Mouse (Mus musculus) frontal cortex, postnatal 14 days (tissue): ENCODE data around the gene AI464131.
"Not testable (repeated sequence)": the region's sequence is repeated elsewhere in the genome, so short reads cannot be mapped to it uniquely, and the experiment has no call there.

Experiments
- DNase-seq, 2 experiments: peaks; one replicate each; pipeline ENCODE4 v3.0.0; 2022; ENCODE audit warnings: low spot score in 2 of 2

Gene AI464131

DNA sequence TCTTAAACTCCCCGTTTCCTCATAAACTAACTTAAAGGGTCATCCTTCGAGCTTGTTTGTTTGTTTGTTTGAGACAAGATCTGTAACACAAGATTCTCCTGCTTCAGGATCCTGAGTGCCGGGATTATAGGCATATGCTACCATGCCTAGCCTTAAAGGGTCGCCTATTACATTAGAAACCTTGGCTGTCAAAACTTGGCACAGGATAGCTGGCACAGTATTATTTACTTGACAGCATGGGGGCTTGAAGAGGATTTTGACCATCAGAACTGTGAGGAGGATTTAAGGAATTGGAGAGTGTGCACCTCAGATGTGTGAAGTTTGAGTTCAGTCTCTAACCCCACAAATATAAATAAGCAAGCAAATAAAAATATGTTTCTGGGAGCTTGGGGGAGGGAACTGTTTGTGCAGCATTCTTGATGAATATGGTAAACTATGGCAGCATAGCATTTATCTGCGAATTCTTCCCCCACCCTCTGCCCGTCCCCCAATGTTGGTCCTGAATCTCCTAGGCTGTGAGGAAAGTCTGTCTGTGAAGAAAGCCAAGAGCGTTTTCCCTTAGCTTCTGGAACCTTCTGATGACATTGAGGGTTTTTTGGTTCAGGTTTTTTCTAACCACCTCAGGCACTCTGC lies 32.7 kb downstream of the AI464131 start:
- no peak for DNase-seq

DNA sequence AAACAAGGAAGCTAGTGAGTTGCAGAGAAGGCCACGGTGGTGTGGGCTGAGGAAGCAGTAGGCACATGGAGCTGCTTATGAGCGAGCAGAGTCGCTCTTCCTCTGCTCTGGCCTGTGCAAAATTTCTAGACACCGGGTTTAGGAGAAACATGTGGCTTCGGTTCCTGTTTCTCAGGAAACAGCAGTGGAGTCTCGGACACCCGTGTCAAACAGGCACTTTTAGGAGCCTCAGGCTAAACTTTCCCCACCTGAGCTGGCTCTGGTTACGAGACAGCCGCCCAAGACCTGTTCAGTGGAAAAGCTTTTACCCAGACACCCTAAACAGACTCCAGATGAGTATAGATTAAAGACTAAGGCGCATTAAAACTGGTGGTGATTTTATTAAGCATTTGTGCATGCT lies 33.7 kb downstream of the AI464131 start:
- no peak for DNase-seq

DNA sequence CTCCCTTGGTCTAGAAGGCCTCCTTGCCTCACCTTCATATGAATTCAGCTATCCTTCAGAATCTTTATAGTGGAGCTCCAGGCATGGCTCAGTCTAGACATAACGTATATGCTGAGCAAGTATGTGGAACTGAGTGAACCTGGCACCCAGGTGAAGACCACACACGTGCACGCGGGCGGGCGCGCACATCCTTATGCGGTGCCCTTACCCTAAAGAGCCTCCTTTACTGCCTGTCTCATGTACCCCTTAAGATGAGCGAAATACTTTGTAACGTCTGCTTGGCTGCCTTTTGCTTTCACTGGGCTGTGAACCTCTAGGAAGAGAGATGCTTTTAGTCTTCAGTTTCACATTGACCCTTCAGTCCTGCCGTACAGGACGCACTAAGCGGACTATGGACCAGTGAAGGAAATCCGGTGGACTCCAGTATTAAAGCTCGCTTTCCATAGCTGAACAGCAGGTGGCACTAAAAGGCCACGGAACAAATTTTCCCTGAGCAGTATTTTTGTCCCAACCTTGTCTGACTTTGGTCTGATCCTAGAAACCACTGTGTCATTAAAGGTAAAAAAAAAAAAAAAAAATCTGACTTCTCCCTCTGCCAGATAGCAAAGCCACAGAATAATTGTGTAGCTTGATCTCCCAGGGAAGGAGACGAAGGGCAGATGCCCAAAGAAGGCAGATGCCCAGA lies 34.3 kb downstream of the AI464131 start:
- peak; percentile 45 to 55 for DNase-seq

DNA sequence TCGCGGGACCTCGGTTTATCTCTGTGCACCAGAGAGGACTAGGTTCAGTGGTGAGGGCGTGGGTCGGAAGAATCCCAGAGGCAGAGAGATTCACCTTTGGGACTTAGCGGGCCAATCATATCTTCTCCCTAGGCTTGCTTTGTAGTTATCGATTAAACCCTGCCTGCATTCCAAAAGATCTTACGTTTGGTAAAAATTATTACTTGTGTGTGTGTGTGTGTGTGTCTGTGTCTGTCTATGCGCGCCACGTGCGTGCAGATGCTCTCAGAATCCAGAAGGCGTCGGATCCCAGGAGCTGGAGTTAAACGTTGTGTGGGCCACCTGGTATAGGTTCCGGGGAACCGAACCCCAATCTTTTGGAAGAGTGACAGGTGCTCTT lies 37.6 kb downstream of the AI464131 start:
- no peak for DNase-seq

DNA sequence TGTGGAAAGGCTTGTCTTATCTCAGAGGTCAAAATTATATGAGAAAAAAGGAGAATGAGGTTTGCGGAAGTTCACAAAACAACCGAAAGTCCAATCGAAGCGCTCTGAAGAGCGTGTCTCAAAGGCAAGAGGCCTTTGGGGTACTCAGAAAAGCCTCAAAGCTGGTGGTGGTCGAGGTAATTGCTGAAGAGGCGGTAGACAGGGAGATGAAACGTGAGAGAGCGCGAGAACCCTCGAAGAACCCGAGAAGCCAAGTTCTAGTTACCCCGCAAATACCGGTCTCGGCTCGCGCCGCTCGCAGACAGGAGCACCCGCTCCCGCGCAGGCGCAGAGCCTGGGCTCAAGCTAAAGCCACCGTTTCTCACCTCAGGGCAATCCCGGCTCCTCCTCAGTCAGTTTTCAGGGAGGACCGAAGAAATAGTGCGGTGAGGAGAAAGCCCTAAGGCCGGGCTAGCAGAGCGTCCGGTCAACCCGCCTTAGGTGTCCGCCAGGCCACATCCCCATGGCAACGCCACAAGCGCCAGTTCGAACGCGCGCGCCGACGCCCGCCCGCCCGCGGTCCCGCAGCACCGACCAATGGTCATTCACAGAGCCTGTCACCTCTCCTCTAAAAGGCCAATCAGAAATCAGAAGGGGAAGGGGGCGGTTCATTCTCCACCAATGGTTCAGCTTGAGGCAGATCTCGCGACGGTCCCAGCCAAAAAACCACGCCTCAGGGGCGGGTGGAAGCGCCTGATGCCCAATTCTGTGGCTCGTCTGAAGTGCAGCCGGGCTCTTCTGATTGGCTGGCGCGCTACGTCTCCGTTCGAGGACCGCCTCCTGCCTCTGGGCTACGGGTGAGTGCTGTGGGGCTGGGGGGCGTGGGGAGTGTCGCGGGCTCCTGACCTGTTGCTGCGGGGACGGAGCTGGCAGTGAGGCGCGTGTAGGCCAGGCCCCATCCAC lies 38.3 kb downstream of the AI464131 start, which contains the start of the genes Kif24 and Nudt2:
Gene Kif24, minus strand, starts transcription at position 543 of the 942 bp plus-strand sequence.
Gene Nudt2, plus strand, starts transcription at position 807 of the 942 bp plus-strand sequence.
- DNase-seq, result peak; percentile 97 to 98

DNA sequence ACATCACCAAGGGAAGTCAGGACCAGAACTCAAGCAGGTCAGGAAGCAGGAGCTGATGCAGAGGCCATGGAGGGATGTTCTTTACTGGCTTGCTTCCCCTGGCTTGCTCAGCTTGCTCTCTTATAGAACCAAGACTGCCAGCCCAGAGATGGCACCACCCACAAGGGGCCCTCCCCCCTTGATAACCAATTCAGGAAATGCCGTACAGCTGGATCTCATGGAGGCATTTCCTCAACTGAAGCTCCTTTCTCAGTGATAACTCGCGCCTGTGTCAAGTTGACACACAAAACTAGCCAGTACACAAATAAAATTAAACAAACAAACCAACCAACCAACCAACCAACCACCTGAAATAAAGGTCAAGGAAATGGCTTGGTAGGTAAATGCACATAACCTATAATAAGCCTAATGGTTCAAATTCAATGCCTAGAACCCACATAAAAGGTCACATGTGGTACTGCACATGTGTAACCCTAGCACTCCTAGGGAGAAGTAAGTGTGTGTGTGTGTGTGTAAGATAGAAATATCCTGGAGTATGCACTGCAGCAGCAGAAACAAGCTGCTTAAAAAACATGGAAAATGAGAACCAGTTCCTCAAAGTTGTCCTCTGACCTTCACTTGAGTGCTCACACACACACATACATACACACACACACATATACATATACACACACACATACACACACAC lies 39.7 kb downstream of the AI464131 start:
- not testable (repeated sequence) for DNase-seq

DNA sequence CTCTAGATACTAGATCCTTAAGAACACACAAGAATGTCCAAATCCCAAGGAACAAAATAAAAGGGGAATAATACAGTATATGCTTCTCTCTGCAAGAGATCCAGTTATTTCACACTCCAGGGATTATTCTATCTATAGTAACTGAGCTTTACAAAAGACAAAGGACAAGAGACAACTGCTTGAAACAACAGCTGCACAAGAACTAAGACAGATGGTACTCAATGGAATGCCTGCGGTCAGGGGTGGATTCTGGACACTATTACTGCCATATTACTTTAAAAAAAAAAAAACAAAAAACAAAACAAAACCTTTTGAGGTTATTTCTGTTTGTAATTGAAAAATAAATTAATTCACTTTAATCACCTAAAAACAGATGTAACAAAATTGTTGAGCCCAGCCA lies 42.2 kb downstream of the AI464131 start:
- no peak for DNase-seq

DNA sequence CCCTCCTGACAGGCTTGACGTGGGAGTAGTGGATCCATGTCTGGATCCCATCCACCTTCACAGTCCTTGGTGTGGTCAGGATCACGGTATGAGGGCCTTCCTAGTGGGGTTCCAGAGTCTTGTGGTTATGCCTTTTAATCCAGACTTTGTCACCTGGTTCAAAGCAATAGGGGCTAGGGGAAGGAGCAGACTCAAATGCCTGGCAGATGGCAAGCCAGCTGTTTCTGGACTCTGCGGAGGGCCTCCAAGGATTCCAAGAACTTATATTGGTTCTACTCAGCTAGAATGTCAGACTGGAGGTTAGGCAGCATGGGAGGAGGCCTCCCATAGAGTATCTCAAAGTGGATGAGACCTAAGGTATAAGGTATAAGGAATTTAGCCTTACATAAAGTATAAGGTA lies 55.3 kb downstream of the AI464131 start:
- DNase-seq, result no peak
